10 mouse cellular contexts compared by ENCODE assay signal in genomic region chr5:140542811-140543575, GRCm38 (mm10). TPM values are rescaled to one million over a fixed set of nuclear protein-coding genes. Genes with fewer than 3 reads are reported as not detected.
DNase-seq lines count a peak whose midpoint lies in the region; ATAC-seq lines count a peak whose summit lies in the region.
"Had no signal": no experiment of that assay in that cellular context is flagged by ENCODE, and none has a peak within 500 bp of the region (broad histone marks: within the 10 kb centered on the region; RNA-seq: fewer than 3 reads in every experiment).

No protein-coding gene starts in this region.

- H3K4me3 ChIP-seq in hindbrain, embryonic 10.5 days: no peak overlapping the region
- H3K4me3 ChIP-seq in hindbrain, embryonic 11.5 days (ENCODE audit: low read depth, low read length): no peak overlapping the region
- H3K4me3 ChIP-seq in forebrain, embryonic 16.5 days (replicated peaks; ENCODE audit: low read length): no peak overlapping the region
- H3K4me3 ChIP-seq in neural tube, embryonic 15.5 days (replicated peaks): no peak overlapping the region
- H3K4me3 ChIP-seq in liver, embryonic 12.5 days: no peak overlapping the region

- H3K9ac ChIP-seq in hindbrain, embryonic 11.5 days (ENCODE audit: low read depth, low read length): no peak overlapping the region
- 0 out of 2 replicates have a peak overlapping the region, but pooled peaks have one; percentile 3 for H3K9ac ChIP-seq in forebrain, embryonic 16.5 days (replicated peaks; ENCODE audit: low read depth, low read length)
- no peak overlapping the region for H3K9ac ChIP-seq in neural tube, embryonic 15.5 days (replicated peaks)
- H3K9ac ChIP-seq in liver, embryonic 12.5 days: no peak overlapping the region

- ATAC-seq in hindbrain, embryonic 11.5 days (ENCODE audit: low FRiP score): no peak
- peak; percentile 79 for ATAC-seq in forebrain, embryonic 16.5 days
- peak; percentile 89 for ATAC-seq in neural tube, embryonic 15.5 days (ENCODE audit: low FRiP score)
- no peak for ATAC-seq in liver, embryonic 12.5 days
- no peak for ATAC-seq in erythroblast, adult 5-6 weeks (replicated peaks; ENCODE audit: low FRiP score, poor library complexity, severe bottlenecking)

- H3K36me3 ChIP-seq in hindbrain, embryonic 10.5 days: no peaks in the 10 kb centered on the region
- H3K36me3 ChIP-seq in hindbrain, embryonic 11.5 days (ENCODE audit: control insufficient read depth, insufficient read depth, low read length): no peaks in the 10 kb centered on the region
- H3K36me3 ChIP-seq in forebrain, embryonic 16.5 days (ENCODE audit: control insufficient read depth, insufficient read depth): no peaks in the 10 kb centered on the region
- no peaks in the 10 kb centered on the region for H3K36me3 ChIP-seq in neural tube, embryonic 15.5 days
- no peaks in the 10 kb centered on the region for H3K36me3 ChIP-seq in liver, embryonic 12.5 days

- peaks cover 11% of the 10 kb centered on the region for H3K4me1 ChIP-seq in hindbrain, embryonic 10.5 days (replicated peaks)
- no peaks in the 10 kb centered on the region for H3K4me1 ChIP-seq in hindbrain, embryonic 11.5 days (replicated peaks; ENCODE audit: control insufficient read depth, insufficient read depth, low read length)
- peaks cover 8% of the 10 kb centered on the region for H3K4me1 ChIP-seq in forebrain, embryonic 16.5 days (replicated peaks; ENCODE audit: control insufficient read depth, insufficient read depth, low read length)
- H3K4me1 ChIP-seq in neural tube, embryonic 15.5 days: no peaks in the 10 kb centered on the region
- peaks cover 11% of the 10 kb centered on the region for H3K4me1 ChIP-seq in liver, embryonic 12.5 days

- 73% methylated on average over 9 of the region's 9 CpGs for WGBS in hindbrain, embryonic 10.5 days
- WGBS in hindbrain, embryonic 11.5 days: 67% methylated on average over 9 of the region's 9 CpGs
- WGBS in forebrain, embryonic 16.5 days: 32% methylated on average over 9 of the region's 9 CpGs
- 59% methylated on average over 9 of the region's 9 CpGs for WGBS in neural tube, embryonic 15.5 days
- 59% methylated on average over 9 of the region's 9 CpGs for WGBS in liver, embryonic 12.5 days (ENCODE audit: insufficient replicate concordance)

- H3K27me3 ChIP-seq in hindbrain, embryonic 10.5 days (ENCODE audit: insufficient read depth, poor library complexity, severe bottlenecking): 0 out of 2 replicates have a peak, but pooled peaks cover 4% of the 10 kb centered on the region
- H3K27me3 ChIP-seq in hindbrain, embryonic 11.5 days (ENCODE audit: control insufficient read depth, insufficient read depth, low read length): no peaks in the 10 kb centered on the region
- H3K27me3 ChIP-seq in forebrain, embryonic 16.5 days (replicated peaks; ENCODE audit: control insufficient read depth, insufficient read depth, low read length): no peaks in the 10 kb centered on the region
- H3K27me3 ChIP-seq in neural tube, embryonic 15.5 days (replicated peaks): no peaks in the 10 kb centered on the region
- H3K27me3 ChIP-seq in liver, embryonic 12.5 days (replicated peaks): peaks cover 12% of the 10 kb centered on the region

- H3K9me3 ChIP-seq in hindbrain, embryonic 10.5 days: 0 out of 2 replicates have a peak, but pooled peaks cover 1% of the 10 kb centered on the region
- H3K9me3 ChIP-seq in hindbrain, embryonic 11.5 days (ENCODE audit: control insufficient read depth, low read length): no peaks in the 10 kb centered on the region
- no peaks in the 10 kb centered on the region for H3K9me3 ChIP-seq in forebrain, embryonic 16.5 days (ENCODE audit: control insufficient read depth, low read length)
- H3K9me3 ChIP-seq in neural tube, embryonic 15.5 days (replicated peaks): no peaks in the 10 kb centered on the region
- no peaks in the 10 kb centered on the region for H3K9me3 ChIP-seq in liver, embryonic 12.5 days (replicated peaks)

- H3K27ac ChIP-seq in hindbrain, embryonic 10.5 days: peak overlapping the region; percentile 69
- no peak overlapping the region for H3K27ac ChIP-seq in hindbrain, embryonic 11.5 days (ENCODE audit: low read depth, low read length)
- H3K27ac ChIP-seq in forebrain, embryonic 16.5 days (ENCODE audit: low read length): peak overlapping the region; percentile 38
- H3K27ac ChIP-seq in neural tube, embryonic 15.5 days (replicated peaks): peak overlapping the region; percentile 73
- no peak overlapping the region for H3K27ac ChIP-seq in liver, embryonic 12.5 days

- no peak for DNase-seq in hindbrain, embryonic 10.5 days (ENCODE audit: low spot score)
- DNase-seq in hindbrain, embryonic 11.5 days (ENCODE audit: low spot score): no peak
- peak; percentile 57 for DNase-seq in left cerebral cortex, adult 11 months (ENCODE audit: low spot score)
- DNase-seq in spleen, postnatal 36 days (ENCODE audit: low spot score in 2 of 2): no peak
- DNase-seq: gastrocnemius, postnatal 36 days had no signal

- no peak overlapping the region for H3K4me2 ChIP-seq in hindbrain, embryonic 11.5 days (replicated peaks; ENCODE audit: low read depth, low read length)
- H3K4me2 ChIP-seq in forebrain, embryonic 16.5 days (ENCODE audit: low read length): no peak overlapping the region
- H3K4me2 ChIP-seq in neural tube, embryonic 15.5 days: no peak overlapping the region
- H3K4me2 ChIP-seq in liver, embryonic 12.5 days: no peak overlapping the region

RNA-seq across cellular contexts. Expression of gene Grifin, which starts 21.9 kb away (rescaled TPM):
- not detected in 2 replicates for polyA plus RNA-seq in hindbrain, embryonic 10.5 days (2016; fragmentation: Nextera tagmentation; extraction: Ambion mirVana)
- polyA plus RNA-seq in hindbrain, embryonic 11.5 days (2014; fragmentation: Nextera tagmentation; extraction: Ambion mirVana): not detected in 2 replicates
- not detected in 2 replicates for polyA plus RNA-seq in forebrain, embryonic 16.5 days (2015; fragmentation: Nextera tagmentation; extraction: Ambion mirVana)
- 1.6 TPM in 1 of 2 replicates, not detected in the other for polyA plus RNA-seq in neural tube, embryonic 15.5 days (2015; fragmentation: Nextera tagmentation; extraction: Ambion mirVana)
- polyA plus RNA-seq in liver, embryonic 12.5 days (2016; fragmentation: Nextera tagmentation; extraction: Ambion mirVana): 6.3 and 7.8 TPM in 2 replicates
- total RNA-seq in erythroblast, adult 5-6 weeks (2015; ENCODE audit: low replicate concordance): not detected in 2 replicates
- total RNA-seq in erythroblast, adult 5-6 weeks (2017; ENCODE audit: low replicate concordance): not detected in 2 replicates
- total RNA-seq: gastrocnemius, postnatal 36 days had no signal
- polyA plus RNA-seq: neural tube, embryonic 11.5 days had no signal

RNA-seq across cellular contexts. Expression of gene Chst12, which starts 37.6 kb away (rescaled TPM):
- polyA plus RNA-seq in hindbrain, embryonic 10.5 days (2016; fragmentation: Nextera tagmentation; extraction: Ambion mirVana): 15.7 and 18.8 TPM in 2 replicates
- 9.7 and 10.8 TPM in 2 replicates for polyA plus RNA-seq in hindbrain, embryonic 11.5 days (2014; fragmentation: Nextera tagmentation; extraction: Ambion mirVana)
- 15.6 and 17.7 TPM in 2 replicates for polyA plus RNA-seq in forebrain, embryonic 16.5 days (2015; fragmentation: Nextera tagmentation; extraction: Ambion mirVana)
- polyA plus RNA-seq in neural tube, embryonic 15.5 days (2015; fragmentation: Nextera tagmentation; extraction: Ambion mirVana): 30.6 and 31.2 TPM in 2 replicates
- 12.4 TPM in 2 replicates for polyA plus RNA-seq in liver, embryonic 12.5 days (2016; fragmentation: Nextera tagmentation; extraction: Ambion mirVana)
- 28.8 and 30.2 TPM in 2 replicates for total RNA-seq in erythroblast, adult 5-6 weeks (2015; ENCODE audit: low replicate concordance)
- 7.8 and 11.2 TPM in 2 replicates for total RNA-seq in erythroblast, adult 5-6 weeks (2017; ENCODE audit: low replicate concordance)

Comparison
In these comparisons a context has a peak if more than half of its experiments do, and no peak if none do; other contexts are left out.
1. H3K27ac ChIP-seq: peak in hindbrain, embryonic 10.5 days (single experiment), forebrain, embryonic 16.5 days (single experiment) and neural tube, embryonic 15.5 days (single experiment); none in hindbrain, embryonic 11.5 days (single experiment) and liver, embryonic 12.5 days (single experiment).
2. ATAC-seq: peak in forebrain, embryonic 16.5 days (single experiment) and neural tube, embryonic 15.5 days (single experiment); none in hindbrain, embryonic 11.5 days (single experiment), liver, embryonic 12.5 days (single experiment) and erythroblast, adult 5-6 weeks (single experiment).